Mouse (Mus musculus): ENCODE measurements around the gene Strn4.

- TF ChIP-seq TAL1 (IDR thresholded peaks at IDR 0.05; ENCODE audit: low read length) (no peak), GATA1 (IDR thresholded peaks at IDR 0.05; ENCODE audit: low read length) (no peak)
Measured at GRCm38 (mm10) chr7:16780076-16780475, 35.6 kb upstream of the Strn4 start.

Data from erythroblast, embryonic 14.5 days (primary cell).